Mouse (Mus musculus) spleen, adult 2 months (tissue): ENCODE measurements around the gene Hnrnpul2. TPM values are rescaled to one million over a fixed set of nuclear protein-coding genes. Genes with fewer than 3 reads are reported as not detected.
A peak's percentile ranks its signal among the peaks of the same experiment; 100 is the strongest.
"Not testable (repeated sequence)": the region's sequence is repeated elsewhere in the genome, so short reads cannot be mapped to it uniquely, and the experiment has no call there.

Source experiments
- DNase-seq, 2 experiments: peaks; one replicate each; pipeline versions ENCODE4 v3.0.0 to v3.0.0-alpha.2; 2012 to 2021; ENCODE audit warnings: low spot score in 2 of 2, low read depth in 1 of 2
- H3K27ac ChIP-seq: fragments of 200-500 bp; 2 replicates; pipeline ENCODE4 v1.5.1; 2012; ENCODE audit warnings: low read length, inconsistent platforms; ENCODE audit not compliant: insufficient read depth
- H3K27me3 ChIP-seq: fragments of 200-500 bp; 2 replicates; pipeline ENCODE4 v1.6.1; 2012; ENCODE audit warnings: mild to moderate bottlenecking, moderate library complexity, low read length, inconsistent platforms; ENCODE audit not compliant: control insufficient read depth, insufficient read depth
- H3K36me3 ChIP-seq: fragments of 200-500 bp; 2 replicates; pipeline ENCODE4 v1.6.1; 2012; ENCODE audit warnings: mild to moderate bottlenecking, low read length, inconsistent platforms; ENCODE audit not compliant: control insufficient read depth, insufficient read depth
- H3K4me1 ChIP-seq: fragments of 200-500 bp; 2 replicates; pipeline ENCODE4 v1.6.1; 2011; ENCODE audit warnings: inconsistent platforms; ENCODE audit not compliant: control insufficient read depth, insufficient read depth, insufficient read length
- H3K4me3 ChIP-seq: fragments of 200-500 bp; 2 replicates; pipeline ENCODE4 v1.5.1; 2011; ENCODE audit warnings: mild to moderate bottlenecking, inconsistent platforms; ENCODE audit not compliant: insufficient read depth, insufficient read length; ENCODE audit errors: extremely low read depth
- CTCF ChIP-seq: fragments of 200-500 bp; IDR thresholded peaks from 2 replicates; pipeline ENCODE4 v1.5.1; 2011; ENCODE audit warnings: mild to moderate bottlenecking, inconsistent platforms; ENCODE audit not compliant: insufficient read depth, insufficient read length, insufficient replicate concordance; ENCODE audit errors: extremely low read depth
- POLR2A ChIP-seq: fragments of 200-500 bp; IDR thresholded peaks from 2 replicates; pipeline ENCODE4 v1.6.1; 2011; ENCODE audit warnings: low read depth, low read length, inconsistent platforms
- WGBS: fragments of 180-500 bp; shearing (Covaris S2); methylation state at CpG from one replicate; pipeline ENCODE4 v1.1.7; 2018; 5-methylcytosine and 5-hydroxymethylcytosine counted together
- polyA plus RNA-seq: library from polyadenylated mRNA; depleted of rRNA; stranded (reverse); fragments of >200 nt; gene quantifications from 2 replicates; pipeline ENCODE4 v1.2.3, GENCODE M21; 2012

Gene Hnrnpul2
- polyA plus RNA-seq, 1 experiment: 22.0 TPM

DNA sequence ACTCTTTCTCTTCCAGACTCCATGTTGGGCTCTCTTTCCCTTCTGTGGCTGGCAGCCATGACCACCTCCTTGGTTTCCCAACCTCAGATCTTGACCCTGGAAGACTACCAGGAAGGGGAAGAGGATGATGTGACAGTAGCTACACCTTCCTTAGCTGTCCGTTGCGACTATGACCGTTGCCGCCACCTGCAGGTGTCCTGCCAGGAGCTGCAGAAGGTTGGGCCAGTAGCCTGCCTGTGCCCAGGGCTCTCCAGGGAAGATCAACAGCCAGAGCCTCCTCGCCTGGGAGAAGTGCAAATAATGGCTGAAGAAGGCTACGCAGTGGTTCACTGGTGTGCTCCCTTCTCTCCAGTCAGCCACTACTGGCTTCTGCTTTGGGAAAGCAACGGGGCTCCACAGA, 31.8 kb downstream of the Hnrnpul2 start:
- Histone ChIP-seq H3K36me3 (peaks cover 11% of the 10 kb centered on the region), H3K27me3 (no peaks in the 10 kb centered on the region), H3K4me3 (no peak overlapping the region), H3K27ac (no peak overlapping the region), H3K4me1 (no peaks in the 10 kb centered on the region)
- TF ChIP-seq CTCF (no peak), POLR2A (no peak)
- WGBS: 76% methylated on average over 7 of the region's 7 CpGs
- no peak for DNase-seq

- no peaks in the 10 kb centered on the region for H3K4me1 ChIP-seq
- H3K36me3 ChIP-seq: peaks cover 4% of the 10 kb centered on the region; the same call in 1 of the 2 replicates
- TF ChIP-seq POLR2A (no peak), CTCF (no peak)
- H3K27me3 ChIP-seq: no peaks in the 10 kb centered on the region
- WGBS: 81% methylated on average over 10 of the region's 10 CpGs
- DNase-seq: no peak
- no peak overlapping the region for H3K27ac ChIP-seq
- H3K4me3 ChIP-seq: no peak overlapping the region
Measured at GRCm38 (mm10) chr19:8852236-8852928, 32.6 kb downstream of the Hnrnpul2 start.

DNA sequence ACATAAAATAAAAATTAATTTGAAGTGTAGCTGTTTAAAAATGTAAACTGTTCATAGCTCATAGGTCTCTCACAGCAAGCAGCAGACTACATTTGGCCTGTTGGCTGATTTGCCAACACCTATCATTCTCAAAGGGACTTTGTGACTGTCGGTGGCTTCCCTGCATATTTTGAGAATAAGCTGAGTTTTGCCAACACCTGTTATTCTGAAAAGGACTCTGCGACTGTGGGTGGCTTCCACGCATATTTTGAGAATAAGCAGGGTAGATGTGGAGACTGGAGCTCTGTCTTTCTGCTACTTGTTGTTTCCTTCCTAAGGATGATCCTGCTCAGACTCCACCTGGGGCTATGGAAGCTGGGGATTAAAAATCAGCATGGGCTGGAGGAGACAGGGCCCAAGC, 33.3 kb downstream of the Hnrnpul2 start:
- Histone ChIP-seq H3K27me3 (no peaks in the 10 kb centered on the region), H3K4me1 (no peaks in the 10 kb centered on the region), H3K4me3 (no peak overlapping the region), H3K36me3 (peaks cover 1% of the 10 kb centered on the region; the same call in 1 of the 2 replicates), H3K27ac (no peak overlapping the region)
- DNase-seq: no peak
- no peak for TF ChIP-seq POLR2A
- no peak for TF ChIP-seq CTCF
- 87% methylated on average over 3 of the region's 3 CpGs for WGBS

DNA sequence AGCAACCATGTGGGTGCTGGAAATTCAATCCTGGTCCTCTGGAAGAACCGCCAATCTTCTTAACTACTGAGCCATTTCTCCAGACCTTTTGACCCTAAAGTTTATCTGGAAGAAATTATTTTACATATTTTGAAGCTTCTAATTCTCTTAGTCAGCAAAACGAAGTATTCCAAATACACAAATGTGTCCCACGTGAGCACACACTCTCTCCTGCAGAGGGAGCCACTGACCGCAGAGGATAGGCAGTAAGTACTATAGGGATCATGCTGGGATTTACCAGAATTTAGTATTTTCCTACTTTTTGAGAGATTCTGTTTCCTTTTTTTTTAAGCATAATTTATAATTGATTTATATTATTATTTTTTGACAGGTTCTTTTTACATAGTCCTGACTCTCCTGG, 37.9 kb downstream of the Hnrnpul2 start:
- 40% methylated on average over 4 of the region's 4 CpGs for WGBS
- Histone ChIP-seq H3K27me3 (no peaks in the 10 kb centered on the region), H3K4me3 (no peak overlapping the region), H3K4me1 (no peaks in the 10 kb centered on the region), H3K36me3 (no peaks in the 10 kb centered on the region), H3K27ac (no peak overlapping the region)
- peak in 1 of 2 experiments; percentile 37 for DNase-seq
- no peak for TF ChIP-seq POLR2A
- TF ChIP-seq CTCF: peak; percentile 43; the same call in 1 of the 2 replicates

DNA sequence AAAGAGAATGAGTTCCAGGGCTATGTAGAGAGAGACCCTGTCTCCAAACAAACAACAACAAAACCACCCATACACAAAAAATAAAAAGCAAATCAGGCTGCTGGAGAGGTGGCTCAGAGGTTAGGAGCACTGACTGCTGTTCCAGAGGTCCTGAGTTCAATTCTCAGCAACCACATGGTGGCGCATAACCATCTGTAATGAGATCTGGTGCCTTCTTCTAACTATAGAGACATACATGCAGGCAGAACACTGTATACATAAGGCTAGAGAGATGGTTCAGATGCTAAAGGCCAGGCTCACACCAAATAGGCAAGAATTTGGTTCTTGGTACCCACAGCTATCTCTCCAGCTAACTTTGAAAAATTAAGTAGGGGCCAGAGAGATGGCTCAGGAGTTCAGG, 39.2 kb downstream of the Hnrnpul2 start:
- Histone ChIP-seq H3K27ac (no peak overlapping the region), H3K27me3 (no peaks in the 10 kb centered on the region), H3K36me3 (no peaks in the 10 kb centered on the region), H3K4me1 (no peaks in the 10 kb centered on the region), H3K4me3 (no peak overlapping the region)
- TF ChIP-seq CTCF (0 out of 2 replicates have a peak, but pooled peaks have one; percentile 6), POLR2A (no peak)
- DNase-seq: peak in 1 of 2 experiments; percentile 54
- 27% methylated on average over 1 of the region's 1 CpGs for WGBS

DNA sequence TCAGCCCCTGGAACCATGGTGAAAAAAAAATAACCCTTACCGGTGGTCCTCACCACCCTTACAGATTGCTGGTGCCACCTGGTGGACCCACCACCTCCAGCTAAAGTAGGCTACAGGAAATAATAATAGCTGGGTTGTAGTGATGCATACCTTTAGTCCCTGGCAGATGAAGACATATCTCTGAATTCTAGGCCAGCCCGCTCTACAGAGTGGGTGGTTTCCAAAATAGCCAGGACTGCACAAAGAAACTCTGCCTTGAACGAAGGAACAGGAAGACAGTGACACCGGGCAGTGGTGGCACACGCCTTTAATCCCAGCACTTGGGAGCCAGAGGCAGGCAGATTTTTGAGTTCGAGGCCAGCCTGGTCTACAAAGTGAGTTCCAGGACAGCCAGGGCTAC, 44.5 kb downstream of the Hnrnpul2 start:
- 85% methylated on average over 6 of the region's 6 CpGs for WGBS
- Histone ChIP-seq H3K4me1 (no peaks in the 10 kb centered on the region), H3K27me3 (no peaks in the 10 kb centered on the region), H3K36me3 (no peaks in the 10 kb centered on the region), H3K27ac (no peak overlapping the region), H3K4me3 (no peak overlapping the region)
- DNase-seq: no peak
- TF ChIP-seq POLR2A: no peak
- TF ChIP-seq CTCF: no peak

DNA sequence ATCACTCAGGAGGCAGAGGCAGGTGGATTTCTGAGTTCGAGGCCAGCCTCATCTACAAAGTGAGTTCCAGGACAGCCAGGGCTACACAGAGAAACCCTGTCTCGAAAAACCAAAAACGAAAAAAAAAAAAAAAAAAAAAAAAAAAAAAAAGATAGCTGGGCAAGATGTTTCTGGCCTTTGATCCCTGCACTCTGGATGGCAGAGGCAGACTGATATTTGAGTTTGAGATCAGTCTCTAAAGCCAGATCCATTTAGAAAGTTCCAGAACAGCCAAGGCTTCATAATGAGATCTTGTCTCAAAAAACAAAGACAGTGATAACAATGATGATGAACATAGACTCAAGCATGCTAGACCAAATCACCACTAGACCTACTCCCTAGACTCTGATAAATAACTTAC, 50.6 kb downstream of the Hnrnpul2 start:
- H3K36me3 ChIP-seq: peaks cover 15% of the 10 kb centered on the region
- not testable (repeated sequence) for H3K4me3 ChIP-seq, H3K4me1 ChIP-seq, H3K27ac ChIP-seq, DNase-seq, H3K27me3 ChIP-seq
- 67% methylated on average over 3 of the region's 3 CpGs for WGBS
